Mouse (Mus musculus) adrenal gland, postnatal 0 days (tissue): ENCODE measurements around the gene Tmc4. TPM values are rescaled to one million over a fixed set of nuclear protein-coding genes. Genes with fewer than 3 reads are reported as not detected.

Experiments
- microRNA-seq: library from miRNA; unstranded; fragments of <30 nt; microRNA quantifications from one replicate; pipeline ENCODE4, GENCODE M21; 2016; ENCODE audit warnings: borderline replicate concordance; ENCODE audit not compliant: insufficient number of aligned reads
- polyA plus RNA-seq: library from polyadenylated mRNA; unstranded; fragments of >200 nt; fragmentation: Nextera tagmentation; extraction: Ambion mirVana; gene quantifications from 2 replicates; pipeline ENCODE4 v1.2.1, GENCODE M21; 2015

Tmc4 gene
- 10.4 and 11.8 TPM in 2 replicates for polyA plus RNA-seq

GRCm38 (mm10) chr7:3677342-3677741, at the start of gene Tmc4:
Gene Tmc4 (minus strand): TSS chr7:3677553.

GRCm38 (mm10) chr7:3720268-3720667, 42.9 kb upstream of the Tmc4 start, which contains the start of gene Pirb:
Gene Pirb (minus strand): TSS chr7:3720391.

GRCm38 (mm10) chr7:3703879-3704441, 26.6 kb upstream of the Tmc4 start, which contains the start of gene Rps9:
Gene Rps9 (plus strand): TSS chr7:3703993.

GRCm38 (mm10) chr7:3692987-3693808, 15.8 kb upstream of the Tmc4 start, which contains the start of gene Mboat7:
Gene Mboat7 (minus strand): TSS chr7:3693523.

GRCm38 (mm10) chr7:3692382-3692986, 15.1 kb upstream of the Tmc4 start, which contains the start of gene Tsen34:
Gene Tsen34 (plus strand): TSS chr7:3692863.

GRCm38 (mm10) chr7:3665215-3666114, 11.9 kb downstream of the Tmc4 start, which contains the start of gene Leng1:
Gene Leng1 (minus strand): TSS chr7:3665840.

GRCm38 (mm10) chr7:3644672-3645487, 32.5 kb downstream of the Tmc4 start, which contains the start of gene Cnot3:
Gene Cnot3 (plus strand): TSS chr7:3645268.

GRCm38 (mm10) chr7:3629543-3630477, 47.5 kb downstream of the Tmc4 start, which contains the start of the genes Tfpt and Prpf31:
Gene Tfpt (minus strand): TSS chr7:3629929.
Gene Prpf31 (plus strand): TSS chr7:3629985.

GRCm38 (mm10) chr7:3617242-3617995, 59.9 kb downstream of the Tmc4 start, which contains the start of gene Ndufa3:
Gene Ndufa3 (plus strand): TSS chr7:3617373.

GRCm38 (mm10) chr7:3616057-3616388, 61.3 kb downstream of the Tmc4 start, which contains the start of gene Oscar:
Gene Oscar (minus strand): TSS chr7:3616157.

Small RNAs within 50 kb of the gene (microRNA-seq; reads per million reads assigned to microRNA genes)
- gene Mir3572, result 1.8 reads per million

Other genes with a start within 250 kb of the Tmc4 start
- 0.10 and 0.38 TPM in 2 replicates for gene Tarm1, start 174.9 kb downstream of the Tmc4 start, polyA plus RNA-seq
- 0.10 and 0.44 TPM in 2 replicates for gene Oscar, start 61.4 kb downstream of the Tmc4 start, polyA plus RNA-seq
- gene Ndufa3, start 60.2 kb downstream of the Tmc4 start, polyA plus RNA-seq, result 657 and 674 TPM in 2 replicates
- 21.2 and 27.3 TPM in 2 replicates for gene Tfpt, start 47.6 kb downstream of the Tmc4 start, polyA plus RNA-seq
- 32.2 and 48.8 TPM in 2 replicates for gene Prpf31, start 47.6 kb downstream of the Tmc4 start, polyA plus RNA-seq
- 19.3 and 23.9 TPM in 2 replicates for gene Cnot3, start 32.3 kb downstream of the Tmc4 start, polyA plus RNA-seq
- 10.4 and 16.1 TPM in 2 replicates for gene Leng1, start 11.7 kb downstream of the Tmc4 start, polyA plus RNA-seq
- 248 and 255 TPM in 2 replicates for gene Tsen34, start 15.3 kb upstream of the Tmc4 start, polyA plus RNA-seq
- gene Mboat7, start 16.0 kb upstream of the Tmc4 start, polyA plus RNA-seq, result 39.0 and 49.7 TPM in 2 replicates
- gene Rps9, start 26.4 kb upstream of the Tmc4 start, polyA plus RNA-seq, result 1,062 and 1,264 TPM in 2 replicates
- 1.8 and 3.7 TPM in 2 replicates for gene Pirb, start 42.8 kb upstream of the Tmc4 start, polyA plus RNA-seq
- gene Gm15448, start 148.1 kb upstream of the Tmc4 start, polyA plus RNA-seq, result 0.12 TPM in 1 of 2 replicates, not detected in the other
- gene Pira2, start 167.5 kb upstream of the Tmc4 start, polyA plus RNA-seq, result 0.54 and 0.96 TPM in 2 replicates
- gene Gm14548, start 220.6 kb upstream of the Tmc4 start, polyA plus RNA-seq, result 0.33 and 0.63 TPM in 2 replicates
- 0.33 and 0.40 TPM in 2 replicates for gene Lilra6, start 237.9 kb upstream of the Tmc4 start, polyA plus RNA-seq